Mouse (Mus musculus) mesoderm, embryonic 11.5 days (tissue): ENCODE measurements around the gene Clec4a3.
A peak's percentile ranks its signal among the peaks of the same experiment; 100 is the strongest.
"Not testable (repeated sequence)": the region's sequence is repeated elsewhere in the genome, so short reads cannot be mapped to it uniquely, and the experiment has no call there.

Experiments
- DNase-seq: peaks from one replicate; pipeline ENCODE4 v3.0.0-alpha.2; 2012; ENCODE audit warnings: low read depth, low spot score

The Clec4a3 gene

DNA sequence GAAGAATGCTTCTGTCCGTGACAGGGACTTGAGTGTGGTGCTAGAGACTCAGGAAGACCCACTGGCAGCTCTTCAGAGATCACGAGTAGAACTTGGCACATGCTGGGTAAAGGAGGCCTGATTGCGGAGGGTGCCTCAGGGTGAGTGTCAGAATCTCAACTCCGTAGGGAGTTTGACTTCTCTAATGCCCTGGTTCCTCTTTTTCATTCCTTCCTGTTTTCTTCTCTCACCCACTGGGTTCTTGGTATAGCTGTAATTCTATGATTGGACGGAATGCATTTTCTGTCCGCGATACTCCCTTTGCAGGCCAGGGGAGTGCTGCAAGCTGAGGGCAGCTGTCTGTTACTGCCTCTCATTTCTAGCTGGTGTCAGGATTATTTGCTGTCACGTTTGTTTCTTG lies at the start of gene Clec4a3:
Clec4a3 (plus strand) TSS at position 115 of the 400 bp plus-strand sequence.
- no peak for DNase-seq

DNA sequence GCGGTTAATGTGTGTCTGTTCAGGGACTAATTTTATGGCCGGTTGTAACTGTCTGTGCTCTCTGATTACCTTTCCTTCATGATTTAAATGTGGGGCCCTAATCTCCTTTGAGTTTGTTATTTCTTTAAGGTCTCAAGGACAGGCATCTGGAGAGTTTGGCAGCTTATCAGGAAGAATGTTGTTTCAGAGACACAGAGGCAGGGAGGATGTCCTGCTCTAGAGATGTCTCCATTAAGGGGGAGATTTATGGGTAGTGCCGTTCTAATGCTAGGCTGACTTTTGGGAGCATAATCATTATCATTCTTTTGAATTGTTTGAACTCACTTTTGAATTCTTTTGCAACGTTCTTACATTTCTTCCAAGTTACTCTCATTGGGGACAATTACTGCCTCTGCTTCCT lies 32.4 kb upstream of the Clec4a3 start:
- peak; percentile 8 for DNase-seq

DNA sequence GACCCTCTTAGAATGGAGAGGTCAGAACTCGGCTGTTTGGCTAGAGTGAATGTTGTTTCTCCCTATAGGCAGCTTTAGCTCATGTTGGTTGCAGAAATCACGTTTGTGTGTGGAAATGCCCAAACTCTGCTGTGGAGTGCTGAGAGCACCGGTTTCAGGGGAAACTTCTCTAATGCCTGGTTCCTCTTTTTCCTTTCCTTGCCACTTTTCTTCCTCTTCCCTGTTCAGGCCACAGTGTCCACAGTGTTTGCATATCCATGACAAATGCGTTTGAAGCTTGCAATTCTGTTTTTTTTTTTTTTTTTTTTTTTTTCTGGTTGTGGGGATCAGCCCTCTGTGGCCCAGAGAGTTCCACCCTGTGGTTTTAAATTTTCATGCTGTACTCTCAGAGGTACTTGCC lies 30.9 kb upstream of the Clec4a3 start, which contains the start of gene Clec4a1:
Clec4a1 (plus strand) TSS at position 398 of the 400 bp plus-strand sequence.
- DNase-seq = no peak

DNA sequence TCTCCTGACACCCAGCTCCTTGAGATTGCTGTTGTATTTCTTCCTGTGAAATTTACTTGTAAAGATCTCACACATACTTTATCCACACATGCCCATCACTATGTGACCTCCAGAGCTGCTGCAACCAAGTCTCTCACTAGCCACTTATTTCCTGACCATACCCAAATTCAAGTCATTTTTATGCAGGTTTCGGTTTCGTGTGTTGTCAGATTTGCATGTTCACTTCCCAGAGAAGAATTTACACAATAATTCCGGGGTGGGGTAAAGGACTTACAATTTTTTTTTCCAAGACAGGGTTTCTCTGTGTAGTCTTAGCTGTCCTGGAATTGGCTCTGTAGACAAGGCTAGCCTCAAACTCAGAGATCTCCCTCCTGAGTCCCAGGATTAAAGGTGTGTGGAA lies 17.5 kb upstream of the Clec4a3 start:
- no peak for DNase-seq

DNA sequence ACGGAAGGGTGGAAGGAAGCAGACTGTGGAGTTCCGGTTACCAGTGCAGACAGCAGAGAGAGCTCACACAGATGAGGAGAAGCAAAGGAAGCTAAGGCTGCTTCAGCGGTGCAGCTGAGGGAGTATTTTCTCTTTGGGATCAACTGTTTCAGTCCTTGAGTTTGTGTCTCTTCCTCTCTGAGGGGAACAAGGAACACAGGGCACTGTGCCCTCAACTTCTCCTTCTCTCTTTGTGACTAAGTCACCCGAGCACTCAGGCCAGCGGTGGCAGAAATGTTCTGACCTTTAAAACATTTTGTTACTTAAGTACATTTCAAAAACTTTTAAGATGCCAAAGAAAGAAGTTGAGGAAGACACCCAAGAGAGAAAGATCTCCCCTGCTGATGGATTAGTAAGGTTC lies 12.7 kb upstream of the Clec4a3 start:
- DNase-seq = no peak

DNA sequence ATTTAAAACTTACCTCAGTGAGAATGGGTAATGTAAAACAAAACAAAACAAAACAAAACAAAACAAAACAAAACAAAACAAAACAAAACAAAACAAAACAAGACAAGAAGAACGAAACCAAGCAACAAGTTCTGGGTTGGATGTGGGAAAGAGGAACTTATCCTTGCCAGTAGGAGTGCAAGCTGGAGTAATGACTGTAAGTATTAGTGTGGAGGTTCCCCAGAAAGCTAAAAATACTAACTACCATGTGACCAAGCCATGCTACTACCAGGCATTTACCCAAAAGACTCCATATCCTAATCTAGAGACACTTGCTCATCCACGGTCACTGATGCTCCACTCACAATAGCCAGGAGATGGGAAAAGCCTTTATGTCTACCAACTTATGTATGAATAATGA lies 5.6 kb upstream of the Clec4a3 start:
- no peak for DNase-seq

DNA sequence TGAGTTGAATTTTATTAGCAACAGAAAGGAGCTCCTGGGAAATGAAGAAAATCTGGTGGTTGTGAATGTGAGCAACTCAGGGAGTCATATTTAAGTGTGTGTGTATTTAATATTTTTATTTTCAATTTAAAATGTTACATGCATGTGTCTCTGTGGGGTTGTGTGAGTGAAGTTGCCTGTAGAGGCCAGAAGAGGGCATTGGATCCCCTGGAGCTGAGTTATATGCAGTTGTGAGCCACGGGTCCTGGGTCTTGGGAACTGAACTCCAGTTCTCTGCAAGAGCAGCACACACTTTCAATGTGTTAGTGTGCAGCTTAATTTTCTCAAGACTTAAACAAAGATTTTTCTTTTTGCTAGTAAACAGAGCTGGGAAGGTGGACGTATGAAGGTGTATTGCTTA lies 12.2 kb downstream of the Clec4a3 start:
- no peak for DNase-seq

DNA sequence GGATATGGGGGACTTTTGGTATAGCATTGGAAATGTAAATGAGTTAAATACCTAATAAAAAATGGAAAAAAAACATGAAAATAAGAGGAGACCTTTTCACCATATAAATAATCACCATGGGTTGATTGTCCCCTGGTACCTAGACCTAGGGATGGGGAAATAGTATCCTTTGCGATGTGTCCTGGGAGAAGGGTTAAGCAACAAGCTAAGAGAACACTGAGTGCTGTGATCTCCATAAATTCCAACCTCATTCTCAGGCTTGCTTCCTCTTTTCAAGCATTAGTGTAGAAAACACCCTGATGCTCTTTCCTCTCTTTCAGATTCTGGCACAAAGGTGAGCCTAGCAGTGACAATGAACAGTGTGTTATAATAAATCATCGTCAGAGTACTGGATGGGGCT lies 16.7 kb downstream of the Clec4a3 start:
- no peak for DNase-seq

DNA sequence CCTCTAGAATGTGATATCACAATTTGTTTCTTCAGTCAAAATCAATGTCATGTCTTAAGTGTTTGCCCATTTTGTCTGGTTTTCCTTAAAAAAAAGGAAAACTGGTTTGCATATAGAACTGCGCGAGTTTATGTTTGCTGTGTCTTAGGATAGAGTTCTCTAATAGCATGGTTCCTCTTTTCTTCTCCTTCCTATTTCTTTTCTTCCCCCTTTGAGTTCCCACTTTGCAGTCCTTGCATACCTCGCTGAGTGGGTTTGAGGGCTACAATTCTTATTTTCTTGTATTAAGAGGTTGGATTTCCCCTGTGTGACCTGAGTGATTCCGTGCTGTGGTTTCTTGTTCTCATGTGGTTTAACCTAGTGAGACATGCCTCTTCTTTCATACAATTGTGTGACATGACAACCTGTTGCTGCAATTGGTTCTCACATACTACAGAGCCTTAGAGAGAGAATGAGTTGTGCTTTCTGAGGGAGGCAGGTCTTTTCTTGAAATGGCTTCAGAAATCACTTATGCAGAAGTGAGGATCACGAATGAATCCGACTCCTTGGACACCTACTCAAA lies 37.6 kb downstream of the Clec4a3 start, which contains the start of gene Clec4a4:
Clec4a4 (plus strand) TSS at position 492 of the 562 bp plus-strand sequence.
- no peak for DNase-seq

DNA sequence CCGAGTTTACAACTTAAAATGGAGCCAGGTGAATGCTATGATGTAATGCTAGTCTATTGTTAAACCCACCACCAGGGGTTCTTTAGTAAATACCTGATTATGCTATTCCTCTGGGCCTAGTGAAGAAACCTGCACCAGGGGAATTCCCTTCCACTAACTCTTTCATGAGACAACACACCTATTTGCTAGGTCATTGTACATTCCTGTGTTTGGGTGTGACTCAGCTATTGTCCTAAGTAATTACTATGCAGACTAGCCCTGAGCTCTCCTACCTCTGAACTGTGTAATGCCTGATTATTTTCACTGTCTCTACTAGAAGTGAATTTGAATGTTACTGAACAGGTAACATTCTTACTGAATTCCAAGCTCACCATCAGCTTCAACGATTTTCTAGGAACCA lies 52.4 kb downstream of the Clec4a3 start:
- not testable (repeated sequence) for DNase-seq

DNA sequence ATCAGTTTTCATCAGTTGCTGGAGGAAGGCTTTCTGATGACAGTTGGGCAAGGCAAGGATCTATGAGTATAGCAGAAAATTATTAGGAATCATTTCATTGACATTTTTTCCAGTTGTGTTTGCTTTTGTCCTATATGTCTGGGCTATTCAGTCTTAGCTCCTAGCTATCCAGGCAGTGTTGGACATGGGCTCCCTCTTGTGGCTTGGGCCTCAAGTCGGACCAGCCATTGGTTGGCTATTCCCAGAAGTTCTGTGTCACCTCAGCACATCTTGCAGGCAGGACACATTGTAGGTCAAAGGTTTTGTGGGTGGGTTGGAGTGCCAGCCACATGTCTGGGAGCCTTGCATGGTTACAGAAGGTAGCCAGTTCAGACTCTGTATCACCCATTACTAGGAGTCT lies 53.3 kb downstream of the Clec4a3 start:
- no peak for DNase-seq
